Mouse (Mus musculus) stomach, postnatal 0 days (tissue): Measurements from ENCODE around the gene Rab42. TPM values are rescaled to one million over a fixed set of nuclear protein-coding genes. Genes with fewer than 3 reads are reported as not detected.

Experiments used
- ATAC-seq: fragments of 200-750 bp; cut with Nextera tagmentation; 2 replicates; pipeline ENCODE4 v1.8.0; 2017; ENCODE audit not compliant: low FRiP score, low TSS enrichment
- DNase-seq: peaks from one replicate; pipeline ENCODE4 v3.0.0-alpha.2; 2016; ENCODE audit warnings: low spot score
- H3K27ac ChIP-seq: fragments of 300-500 bp; sonication (generic); replicated peaks from 2 replicates; pipeline ENCODE4 v1.5.1; 2014; ENCODE audit warnings: mild to moderate bottlenecking, control low read depth
- H3K27me3 ChIP-seq: fragments of 300-500 bp; sonication (generic); 2 replicates; pipeline ENCODE4 v1.6.1; 2014; ENCODE audit warnings: low read length; ENCODE audit not compliant: control insufficient read depth, insufficient read depth
- H3K36me3 ChIP-seq: fragments of 300-500 bp; sonication (generic); 2 replicates; pipeline ENCODE4 v1.6.1; 2014; ENCODE audit warnings: low read length, mixed read lengths; ENCODE audit not compliant: control insufficient read depth, insufficient read depth
- H3K4me1 ChIP-seq: fragments of 300-500 bp; sonication (generic); replicated peaks from 2 replicates; pipeline ENCODE4 v1.6.1; 2014; ENCODE audit warnings: antibody characterized with exemption; ENCODE audit not compliant: control insufficient read depth, insufficient read depth
- H3K4me2 ChIP-seq: fragments of 300-500 bp; sonication (generic); replicated peaks from 2 replicates; pipeline ENCODE4 v1.6.1; 2014; ENCODE audit warnings: low read depth, mild to moderate bottlenecking, control low read depth, moderate library complexity
- H3K4me3 ChIP-seq: fragments of 300-500 bp; sonication (generic); 2 replicates; pipeline ENCODE4 v1.5.1; 2014; ENCODE audit warnings: low read depth, low read length, control low read depth
- H3K9ac ChIP-seq: fragments of 300-500 bp; sonication (generic); 2 replicates; pipeline ENCODE4 v1.6.1; 2014; ENCODE audit warnings: mild to moderate bottlenecking, low read length, control low read depth, mixed read lengths
- H3K9me3 ChIP-seq: fragments of 300-500 bp; sonication (generic); 2 replicates; pipeline ENCODE4 v1.6.1; 2016; ENCODE audit warnings: low read length; ENCODE audit not compliant: control insufficient read depth
- CTCF ChIP-seq: IDR thresholded peaks from 2 replicates; pipeline ENCODE4 v1.5.1; 2016; ENCODE audit warnings: antibody characterized with exemption, low read depth, mild to moderate bottlenecking, moderate library complexity
- EP300 ChIP-seq: optimal IDR thresholded peaks from 2 replicates; pipeline ENCODE3; 2016; ENCODE audit warnings: antibody characterized with exemption
- WGBS: fragments of 180-500 bp; shearing (Covaris S2); extraction: QIAGEN DNeasy Blood & Tissue Kit; methylation state at CpG from one replicate; pipeline ENCODE4 v1.1.7; 2014; 5-methylcytosine and 5-hydroxymethylcytosine counted together
- polyA plus RNA-seq: library from polyadenylated mRNA; unstranded; fragments of >200 nt; fragmentation: Nextera tagmentation; extraction: Ambion mirVana; gene quantifications from 2 replicates; pipeline ENCODE4 v1.2.1, GENCODE M21; 2015

Rab42 gene
- polyA plus RNA-seq: 2.3 and 2.6 TPM in 2 replicates

GRCm38 (mm10) chr4:132302939-132303479 is at the start of gene Rab42:
TSS of gene Rab42 (minus strand) at chr4:132303385.
- no peaks in the 10 kb centered on the region for H3K36me3 ChIP-seq
- peaks cover 3% of the 10 kb centered on the region; the same call in 1 of the 2 replicates for H3K4me1 ChIP-seq
- H3K27me3 ChIP-seq: no peaks in the 10 kb centered on the region
- peak within 1 kb of the TSS; percentile 40; the same call in 1 of the 2 replicates for H3K27ac ChIP-seq
- H3K4me3 ChIP-seq: peak within 1 kb of the TSS; percentile 49
- WGBS: under 1% methylated on average over 27 of the region's 31 CpGs
- peak within 1 kb of the TSS; percentile 64 for H3K4me2 ChIP-seq
- TF ChIP-seq CTCF (peak; percentile 34; the same call in 1 of the 2 replicates), EP300 (no peak)
- peak; percentile 85 for ATAC-seq
- H3K9me3 ChIP-seq: no peaks in the 10 kb centered on the region
- peak within 1 kb of the TSS; percentile 57 for H3K9ac ChIP-seq
- peak; percentile 83 for DNase-seq

- no peaks in the 10 kb centered on the region for H3K9me3 ChIP-seq
- peak overlapping the region; percentile 68 for H3K4me3 ChIP-seq
- ATAC-seq: no peak
- peak overlapping the region; percentile 77 for H3K9ac ChIP-seq
- under 1% methylated on average over 14 of the region's 14 CpGs for WGBS
- TF ChIP-seq EP300: no peak
- TF ChIP-seq CTCF: no peak
- peak overlapping the region; percentile 76 for H3K4me2 ChIP-seq
- H3K4me1 ChIP-seq: no peaks in the 10 kb centered on the region
- no peaks in the 10 kb centered on the region for H3K27me3 ChIP-seq
- peaks cover 6% of the 10 kb centered on the region for H3K36me3 ChIP-seq
- peak; percentile 31 for DNase-seq
- H3K27ac ChIP-seq: peak overlapping the region; percentile 95
These were observed 49.6 kb upstream of the Rab42 start for GRCm38 (mm10) chr4:132352739-132353138.

GRCm38 (mm10) chr4:132351401-132351800 is 48.2 kb upstream of the Rab42 start:
- Histone ChIP-seq H3K9me3 (no peaks in the 10 kb centered on the region), H3K36me3 (no peaks in the 10 kb centered on the region; the same call in 1 of the 2 replicates), H3K4me3 (no peak overlapping the region), H3K27ac (no peak overlapping the region), H3K4me1 (no peaks in the 10 kb centered on the region), H3K27me3 (no peaks in the 10 kb centered on the region), H3K4me2 (peak overlapping the region; percentile 76; the same call in 1 of the 2 replicates), H3K9ac (no peak overlapping the region)
- ATAC-seq (no peak), DNase-seq (no peak)
- 21% methylated on average over 1 of the region's 1 CpGs for WGBS
- TF ChIP-seq CTCF (no peak), EP300 (no peak)

GRCm38 (mm10) chr4:132350854-132351253 is 47.7 kb upstream of the Rab42 start:
- Histone ChIP-seq H3K4me2 (no peak overlapping the region), H3K4me1 (no peaks in the 10 kb centered on the region), H3K27ac (no peak overlapping the region), H3K36me3 (no peaks in the 10 kb centered on the region; the same call in 1 of the 2 replicates), H3K9ac (no peak overlapping the region), H3K27me3 (no peaks in the 10 kb centered on the region), H3K4me3 (no peak overlapping the region), H3K9me3 (no peaks in the 10 kb centered on the region)
- TF ChIP-seq CTCF (no peak), EP300 (no peak)
- 83% methylated on average over 3 of the region's 3 CpGs for WGBS
- ATAC-seq: no peak
- no peak for DNase-seq

GRCm38 (mm10) chr4:132350123-132350740 is 47.0 kb upstream of the Rab42 start:
- no peak overlapping the region for H3K4me2 ChIP-seq
- H3K9me3 ChIP-seq: no peaks in the 10 kb centered on the region
- H3K4me3 ChIP-seq: no peak overlapping the region
- ATAC-seq (no peak), DNase-seq (no peak)
- no peaks in the 10 kb centered on the region for H3K27me3 ChIP-seq
- H3K4me1 ChIP-seq: no peaks in the 10 kb centered on the region
- 59% methylated on average over 2 of the region's 2 CpGs for WGBS
- H3K9ac ChIP-seq: no peak overlapping the region
- H3K27ac ChIP-seq: no peak overlapping the region
- H3K36me3 ChIP-seq: no peaks in the 10 kb centered on the region; the same call in 1 of the 2 replicates
- TF ChIP-seq CTCF: no peak

GRCm38 (mm10) chr4:132349495-132350122 is 46.4 kb upstream of the Rab42 start:
- ATAC-seq (no peak), DNase-seq (no peak)
- H3K27me3 ChIP-seq: no peaks in the 10 kb centered on the region
- no peak overlapping the region for H3K27ac ChIP-seq
- H3K4me1 ChIP-seq: no peaks in the 10 kb centered on the region
- WGBS: 64% methylated on average over 3 of the region's 3 CpGs
- no peak overlapping the region for H3K9ac ChIP-seq
- no peaks in the 10 kb centered on the region for H3K9me3 ChIP-seq
- TF ChIP-seq EP300 (no peak), CTCF (peak; percentile 26; the same call in 1 of the 2 replicates)
- H3K4me2 ChIP-seq: no peak overlapping the region
- H3K36me3 ChIP-seq: no peaks in the 10 kb centered on the region; the same call in 1 of the 2 replicates
- H3K4me3 ChIP-seq: no peak overlapping the region
